Mouse (Mus musculus) frontal cortex, postnatal 14 days (tissue): ENCODE data around the gene Cntnap1.

Source experiments
- DNase-seq, 2 experiments: peaks; one replicate each; pipeline ENCODE4 v3.0.0; 2022; ENCODE audit warnings: low spot score in 2 of 2

Gene Cntnap1

DNA sequence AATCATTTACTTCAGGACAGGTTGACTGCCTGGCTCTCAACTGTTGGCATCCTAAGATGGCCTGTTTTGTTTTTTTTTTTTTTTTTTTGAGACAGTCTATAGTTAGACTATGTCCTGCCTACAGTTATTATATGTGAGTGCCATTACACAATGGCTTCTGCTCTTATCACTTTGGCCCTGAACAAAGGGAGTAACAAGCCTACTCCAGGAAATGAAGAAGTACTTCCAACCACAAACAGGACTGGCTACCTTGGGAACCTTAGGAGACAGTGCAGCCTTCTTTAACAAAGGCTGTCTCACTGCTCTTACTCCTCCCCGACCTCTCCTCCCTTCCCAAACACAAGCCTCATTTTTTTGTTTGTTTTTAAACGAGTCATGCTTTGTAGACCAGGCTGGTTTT lies 50.5 kb downstream of the Cntnap1 start:
- no peak for DNase-seq

- DNase-seq: no peak
Observed at GRCm38 (mm10) chr11:101221306-101221986, 51.1 kb downstream of the Cntnap1 start.

- DNase-seq: no peak
Observed at GRCm38 (mm10) chr11:101224337-101224736, 54.0 kb downstream of the Cntnap1 start.

DNA sequence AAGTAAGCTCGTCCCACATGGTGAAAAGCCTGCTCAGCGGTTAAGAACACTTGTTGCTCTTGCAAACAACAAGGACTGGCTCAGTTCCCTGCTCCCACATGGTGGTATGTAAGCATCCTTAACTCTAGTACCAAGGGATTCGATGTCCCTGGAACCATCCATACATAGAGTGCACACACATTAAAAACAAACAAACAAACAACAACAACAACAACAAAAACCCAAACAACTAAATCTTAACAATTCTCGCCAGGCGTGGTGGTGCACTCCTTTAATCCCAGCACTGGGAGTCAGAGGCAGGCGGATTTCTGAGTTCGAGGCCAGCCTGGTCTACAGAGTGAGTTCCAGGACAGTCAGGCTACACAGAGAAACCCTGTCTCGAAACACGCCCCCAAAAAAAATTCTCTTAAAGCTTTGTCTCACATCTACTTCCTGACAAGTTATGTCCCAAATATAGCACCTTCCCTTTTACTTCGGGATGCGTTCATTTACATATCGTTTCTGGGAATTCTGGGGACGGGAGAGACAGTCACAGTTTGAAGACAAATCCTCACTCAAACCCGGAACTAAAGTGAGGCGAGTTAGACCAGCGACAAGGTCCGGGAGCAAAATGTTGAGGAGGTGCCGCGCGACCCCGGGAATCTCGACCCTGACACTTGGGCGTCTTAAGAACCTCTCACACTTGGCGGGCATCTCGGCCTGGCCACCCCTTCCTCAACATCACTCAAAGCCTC lies 55.2 kb downstream of the Cntnap1 start:
- DNase-seq: no peak

DNA sequence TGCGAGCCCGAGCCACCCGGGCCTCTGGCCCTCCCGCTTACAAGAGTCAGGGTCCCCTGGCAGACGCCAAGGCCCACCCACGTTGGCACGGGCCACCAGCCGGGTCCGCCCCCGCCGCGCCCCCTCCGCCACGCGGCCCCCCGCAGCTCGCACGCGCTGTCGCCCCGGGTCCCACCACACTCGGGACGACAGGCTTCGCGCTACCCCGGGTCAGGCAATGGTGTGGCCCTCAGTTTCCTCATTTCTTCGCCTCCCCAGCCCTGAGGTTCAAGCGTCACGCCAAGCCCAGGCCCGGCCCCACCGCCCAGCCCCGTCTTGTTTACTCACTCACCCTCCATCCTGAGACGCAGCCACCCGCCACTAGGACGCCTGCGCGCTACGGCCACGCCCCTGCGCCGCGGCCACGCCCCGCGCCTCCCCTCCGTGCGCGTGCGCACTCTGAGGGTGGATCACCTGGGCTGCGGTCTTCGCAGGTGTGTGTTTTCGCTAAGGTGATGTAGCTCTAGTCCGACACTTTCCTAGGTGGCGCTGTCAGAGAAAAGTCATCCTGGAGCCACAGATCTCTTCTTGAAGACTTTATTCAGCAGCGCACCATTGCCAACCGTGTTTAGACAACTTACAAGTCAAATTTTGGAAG lies 55.9 kb downstream of the Cntnap1 start, which contains the start of gene Ezh1:
Gene Ezh1 (minus strand): TSS at position 399 of the 637 bp plus-strand sequence.
- peak; percentile 79 to 82 for DNase-seq

GRCm38 (mm10) chr11:101229361-101229900 lies 59.1 kb downstream of the Cntnap1 start:
- no peak for DNase-seq

DNA sequence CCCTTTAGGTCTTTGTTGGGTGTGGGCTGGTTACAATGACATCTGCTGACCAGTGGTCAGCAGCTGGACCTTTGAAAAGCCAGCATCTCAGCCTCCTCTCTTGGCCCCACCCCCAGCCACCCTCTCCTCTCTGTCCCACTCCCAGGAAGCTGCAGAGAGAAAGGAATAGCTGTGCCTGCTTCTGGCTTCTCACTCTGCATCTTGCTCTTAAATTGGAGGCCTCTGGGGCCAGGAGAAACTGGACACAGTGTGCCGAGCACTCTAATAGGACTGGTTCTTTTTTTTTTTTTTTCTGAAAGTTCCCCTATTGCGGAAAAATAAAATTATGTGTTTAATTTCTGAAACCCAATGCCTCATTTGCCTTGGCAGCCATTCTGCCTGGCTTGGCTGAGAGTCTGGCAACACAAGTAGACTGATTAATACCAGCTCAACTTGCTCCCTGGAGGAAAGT lies 59.8 kb downstream of the Cntnap1 start:
- no peak for DNase-seq

DNA sequence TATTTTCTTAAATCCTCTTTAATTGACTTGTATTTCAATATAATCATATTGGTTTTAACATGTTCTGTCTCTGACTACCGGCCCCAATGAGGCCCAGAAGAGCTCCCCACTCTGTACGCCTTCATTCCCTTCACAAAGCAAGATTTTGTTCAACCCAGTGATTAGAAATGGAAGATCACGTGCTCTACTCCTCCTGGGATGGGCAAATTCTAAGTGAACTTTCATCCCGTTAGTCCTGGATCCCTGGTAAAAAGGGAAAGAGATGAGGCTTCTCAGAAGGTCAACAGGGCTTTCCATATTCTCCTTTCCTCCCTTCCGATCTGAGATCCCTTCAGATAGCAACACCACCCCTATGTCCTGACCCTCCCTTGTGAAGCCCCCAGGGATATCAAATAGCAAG lies 60.2 kb downstream of the Cntnap1 start:
- no peak for DNase-seq

DNA sequence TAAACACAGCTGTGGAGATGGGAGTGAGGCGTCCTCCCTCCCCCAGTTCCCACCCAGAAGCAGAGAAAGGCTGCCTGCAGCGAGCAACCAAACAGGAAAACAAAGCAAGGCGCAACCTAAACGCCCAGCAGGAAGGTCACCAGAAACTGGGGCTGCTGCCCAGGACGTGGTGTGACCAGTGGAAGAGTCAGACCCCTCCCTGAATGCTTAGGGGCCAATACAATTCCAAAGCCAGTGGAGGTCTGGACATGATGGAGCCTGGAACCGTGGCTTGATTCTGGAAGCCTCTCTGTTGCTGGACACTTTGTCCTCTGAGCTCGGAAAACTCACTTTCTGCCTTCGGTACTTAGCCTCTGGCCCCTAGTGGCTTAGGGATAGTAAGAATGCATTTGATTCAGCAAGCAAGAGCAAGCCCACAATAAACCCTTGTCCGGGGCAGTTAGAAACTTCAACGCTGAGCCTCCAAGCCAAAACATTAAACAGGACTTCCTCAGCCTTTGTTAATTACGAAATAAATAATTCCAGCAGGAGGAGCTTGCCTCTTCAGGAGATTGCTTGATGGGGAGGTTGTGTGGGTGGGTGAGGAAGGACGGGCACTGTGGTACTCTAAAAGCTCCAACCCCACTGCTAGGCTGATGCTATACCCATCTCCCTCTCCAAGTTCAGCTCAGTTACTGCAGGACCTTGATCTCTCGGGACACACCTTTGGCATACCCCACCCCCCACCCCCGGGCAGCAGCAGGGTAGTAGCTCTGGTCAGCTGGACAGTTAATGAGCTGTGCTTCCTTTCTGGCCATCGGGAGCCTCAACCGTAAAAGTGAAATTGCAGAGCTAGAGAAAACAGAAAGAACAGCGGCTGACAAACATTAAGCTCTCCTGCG lies 60.9 kb downstream of the Cntnap1 start:
- DNase-seq: no peak

DNA sequence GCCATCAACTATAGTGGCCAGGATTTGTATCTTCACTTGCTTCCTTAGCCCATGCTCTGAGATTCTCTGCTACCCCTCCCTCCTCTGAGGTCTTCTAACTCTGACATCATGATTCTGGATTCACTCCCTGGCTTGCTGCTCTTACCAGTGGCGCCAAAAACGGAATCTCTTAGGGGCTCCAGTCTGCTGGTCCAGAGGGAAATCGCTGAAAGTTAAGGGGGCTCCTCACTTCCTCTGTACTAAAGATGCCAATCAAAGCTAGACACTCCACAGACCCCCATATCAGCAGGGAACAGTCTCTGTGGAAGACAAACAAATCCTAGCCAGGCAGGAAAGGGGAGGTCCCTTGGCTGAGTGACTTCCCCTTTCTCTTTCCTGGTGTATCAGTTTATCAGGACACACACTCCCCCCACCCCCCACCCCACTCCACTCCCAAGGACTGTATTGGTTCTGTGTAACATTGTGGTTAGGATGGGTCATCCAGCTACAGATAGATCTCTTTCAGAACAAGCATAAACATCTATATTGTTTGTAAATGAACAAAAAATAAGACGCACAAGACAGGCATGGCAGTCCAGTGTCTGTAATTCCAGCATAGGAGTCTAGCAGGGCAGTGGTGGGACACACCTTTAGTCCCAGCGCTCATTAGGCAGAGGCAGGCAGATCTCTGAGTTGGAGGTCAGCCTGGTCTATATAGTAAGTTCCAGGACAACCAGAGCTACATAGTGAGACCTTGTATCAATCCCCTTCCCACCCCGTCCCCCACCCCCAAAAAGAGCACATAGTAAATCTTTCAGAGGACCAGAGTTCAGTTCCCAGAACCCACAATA lies 61.9 kb downstream of the Cntnap1 start:
- DNase-seq: no peak

GRCm38 (mm10) chr11:101233240-101233639 lies 62.9 kb downstream of the Cntnap1 start:
- DNase-seq: no peak

GRCm38 (mm10) chr11:101234124-101234523 lies 63.8 kb downstream of the Cntnap1 start:
- DNase-seq: no peak

- no peak for DNase-seq
Observed at GRCm38 (mm10) chr11:101235429-101235828, 65.1 kb downstream of the Cntnap1 start.

DNA sequence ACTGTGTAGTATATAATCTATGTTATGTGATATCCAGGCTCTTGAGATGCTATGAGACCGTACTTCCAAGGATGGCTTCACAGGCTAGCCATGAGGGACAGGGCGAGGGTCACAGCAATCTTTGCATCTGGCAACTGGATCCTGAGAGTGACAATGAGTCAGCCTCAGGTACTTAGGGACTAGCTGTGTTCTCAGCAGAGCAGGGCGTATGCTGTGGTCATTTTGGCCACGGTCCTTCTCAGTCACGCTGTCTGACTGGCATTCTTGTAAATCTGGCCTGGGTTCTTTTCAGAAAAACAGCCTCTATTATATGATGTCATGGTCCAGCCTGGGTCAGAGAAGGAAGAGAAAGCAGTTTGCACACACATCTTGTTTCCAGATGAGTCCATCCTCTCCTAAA lies 66.5 kb downstream of the Cntnap1 start:
- no peak for DNase-seq

DNA sequence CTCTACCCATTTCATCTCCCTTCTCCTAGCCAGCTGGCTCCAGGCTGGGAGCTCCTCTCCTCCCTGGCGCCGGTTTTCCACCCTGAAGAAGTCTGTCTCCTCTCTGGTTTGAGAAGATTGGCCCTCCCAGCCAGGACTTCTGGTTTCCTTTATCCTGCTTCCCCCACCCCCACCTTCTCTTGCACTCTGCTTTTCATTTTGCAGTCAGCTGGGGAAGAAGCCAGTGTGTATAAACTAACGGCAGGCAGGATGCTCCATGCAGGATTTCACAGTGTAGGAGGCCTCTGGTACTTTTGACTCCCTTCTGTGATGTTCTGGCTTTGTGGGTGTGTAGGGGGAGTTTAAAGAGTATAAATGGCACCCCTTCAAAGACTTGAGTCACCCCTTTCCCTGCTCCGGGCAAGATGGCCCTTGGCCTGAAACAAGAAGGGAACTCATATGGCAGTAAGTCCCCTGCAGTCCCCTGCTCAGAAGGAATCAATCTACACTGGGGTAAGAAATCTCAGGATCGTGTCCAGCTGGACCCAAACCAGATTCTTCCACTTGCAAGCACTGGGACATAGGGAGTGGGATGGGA lies 67.8 kb downstream of the Cntnap1 start:
- no peak for DNase-seq
